Mouse (Mus musculus) hindbrain, embryonic 15.5 days (tissue): Measurements from ENCODE around the gene Gm9972. TPM values are rescaled to one million over a fixed set of nuclear protein-coding genes. Genes with fewer than 3 reads are reported as not detected.
A peak's percentile ranks its signal among the peaks of the same experiment; 100 is the strongest.

ENCODE experiments used
- ATAC-seq: fragments of 200-750 bp; cut with Nextera tagmentation; 2 replicates; pipeline ENCODE4 v1.8.0; 2017; ENCODE audit warnings: low read depth, moderate number of reproducible peaks, moderate TSS enrichment; ENCODE audit not compliant: low FRiP score
- H3K27ac ChIP-seq: fragments of 300-500 bp; sonication (generic); replicated peaks from 2 replicates; pipeline ENCODE4 v1.5.1; 2015; ENCODE audit warnings: mild to moderate bottlenecking, inconsistent platforms
- H3K27me3 ChIP-seq: fragments of 300-500 bp; sonication (generic); 2 replicates; pipeline ENCODE4 v1.6.1; 2015; ENCODE audit warnings: control low read depth, inconsistent platforms
- H3K36me3 ChIP-seq: fragments of 300-500 bp; sonication (generic); 2 replicates; pipeline ENCODE4 v1.6.1; 2015; ENCODE audit warnings: control low read depth, inconsistent platforms
- H3K4me1 ChIP-seq: fragments of 300-500 bp; sonication (generic); replicated peaks from 2 replicates; pipeline ENCODE4 v1.6.1; 2015; ENCODE audit warnings: control low read depth, inconsistent platforms
- H3K4me2 ChIP-seq: fragments of 300-500 bp; sonication (generic); 2 replicates; pipeline ENCODE4 v1.6.1; 2015; ENCODE audit warnings: moderate library complexity, mild to moderate bottlenecking, inconsistent platforms
- H3K4me3 ChIP-seq: fragments of 300-500 bp; sonication (generic); 2 replicates; pipeline ENCODE4 v1.5.1; 2015; ENCODE audit warnings: mild to moderate bottlenecking, inconsistent platforms
- H3K9ac ChIP-seq: fragments of 300-500 bp; sonication (generic); 2 replicates; pipeline ENCODE4 v1.6.1; 2015; ENCODE audit warnings: inconsistent platforms
- H3K9me3 ChIP-seq: fragments of 300-500 bp; sonication (generic); 2 replicates; pipeline ENCODE4 v1.6.1; 2016; ENCODE audit warnings: control low read depth, inconsistent platforms
- WGBS: fragments of 180-500 bp; shearing (Covaris S2); methylation state at CpG from one replicate; pipeline ENCODE4 v1.1.7; 2015; 5-methylcytosine and 5-hydroxymethylcytosine counted together
- polyA plus RNA-seq: library from polyadenylated mRNA; unstranded; fragments of >200 nt; fragmentation: Nextera tagmentation; extraction: Ambion mirVana; gene quantifications from 2 replicates; pipeline ENCODE4 v1.2.1, GENCODE M21; 2015

Gene Gm9972
- polyA plus RNA-seq, 1 experiment from 2014 or later = not detected

GRCm38 (mm10) chr11:43086309-43087050 lies 50.9 kb downstream of the Gm9972 start:
- H3K9ac ChIP-seq = no peak overlapping the region
- H3K27me3 ChIP-seq = no peaks in the 10 kb centered on the region
- 65% methylated on average over 8 of the region's 8 CpGs for WGBS
- no peaks in the 10 kb centered on the region for H3K4me1 ChIP-seq
- ATAC-seq = peak; percentile 34; the same call in 1 of the 2 replicates
- no peak overlapping the region for H3K4me2 ChIP-seq
- no peak overlapping the region for H3K27ac ChIP-seq
- no peaks in the 10 kb centered on the region for H3K36me3 ChIP-seq
- H3K9me3 ChIP-seq = no peaks in the 10 kb centered on the region
- H3K4me3 ChIP-seq = no peak overlapping the region

Other genes starting within 250 kb of the Gm9972 start
- 0.22 and 0.34 TPM in 2 replicates for gene Atp10b, start 114.1 kb downstream of the Gm9972 start, polyA plus RNA-seq